Mouse (Mus musculus) adrenal gland, postnatal 4 days (tissue): ENCODE results near the gene Treml1. TPM values are rescaled to one million over a fixed set of nuclear protein-coding genes. Genes with fewer than 3 reads are reported as not detected.

ENCODE experiments used
- DNase-seq, 2 experiments: peaks; one replicate each; pipeline ENCODE4 v3.0.0; 2021 to 2022; ENCODE audit warnings: low spot score in 2 of 2, mixed read lengths in 2 of 2
- total RNA-seq, 2 experiments: library from RNA; stranded (reverse); gene quantifications; 2 replicates each; pipeline ENCODE4 v1.2.3; 2021

Gene Treml1
- total RNA-seq, 2 experiments from 2014 or later, result 0.62 to 1.7 TPM

DNA sequence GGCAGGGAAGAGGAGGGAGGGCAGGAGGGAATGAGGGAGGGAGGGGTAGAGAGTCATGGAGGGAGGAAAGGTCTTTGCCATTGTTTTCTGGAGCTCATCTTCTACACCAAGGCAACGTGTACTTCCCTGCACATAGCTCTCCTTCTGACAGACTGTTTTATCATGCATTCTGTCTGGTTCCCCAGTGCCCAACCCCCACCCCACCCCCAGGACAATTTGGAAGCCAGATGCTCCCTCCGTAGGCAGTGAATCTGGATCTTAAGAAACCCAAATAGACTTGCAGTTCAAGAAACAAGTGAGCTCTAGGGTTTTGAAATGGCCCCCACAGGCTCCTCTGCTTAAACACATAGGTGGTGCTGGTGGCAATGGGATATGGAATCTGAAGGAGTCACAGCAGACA lies 1.8 kb upstream of the Treml1 start:
- DNase-seq, result no peak

DNA sequence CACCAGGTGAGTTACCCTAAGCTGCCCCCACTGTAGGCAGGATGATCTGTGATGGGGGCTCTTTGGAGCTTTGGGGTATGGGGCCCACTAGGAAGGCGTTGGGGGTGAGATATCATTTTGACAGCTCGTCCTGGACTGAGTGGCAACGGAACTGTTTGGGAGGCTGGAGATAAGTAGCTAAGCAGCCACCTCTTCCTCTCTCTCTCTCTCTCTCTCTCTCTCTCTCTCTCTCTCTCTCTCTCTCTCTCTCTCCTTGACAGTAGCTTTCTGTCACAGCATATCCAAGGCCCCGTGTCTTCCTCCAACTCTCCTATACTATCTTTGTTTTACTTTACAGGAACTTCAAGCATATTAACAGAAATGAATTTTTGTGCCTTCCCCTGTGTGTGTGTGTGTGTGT lies 746 bp downstream of the Treml1 start:
- no peak for DNase-seq

DNA sequence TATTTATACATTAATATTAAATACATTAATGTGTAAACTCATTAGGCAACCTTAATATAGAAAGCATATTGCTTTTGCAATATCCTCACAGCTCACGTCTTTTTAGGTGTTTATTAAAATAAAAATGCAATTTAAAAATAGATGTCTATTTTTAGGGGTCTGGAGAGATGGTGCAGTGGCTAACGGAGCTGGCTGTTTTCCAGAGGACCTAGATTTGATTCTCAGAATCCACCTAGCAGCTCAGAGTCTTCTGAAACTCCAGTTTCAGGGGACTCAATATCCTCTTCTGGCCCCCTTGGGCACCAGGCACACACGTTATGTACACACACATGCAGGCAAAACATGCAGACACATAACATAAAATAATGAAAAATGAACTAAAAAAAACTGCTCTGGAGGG lies 2.6 kb downstream of the Treml1 start:
- DNase-seq, result no peak

DNA sequence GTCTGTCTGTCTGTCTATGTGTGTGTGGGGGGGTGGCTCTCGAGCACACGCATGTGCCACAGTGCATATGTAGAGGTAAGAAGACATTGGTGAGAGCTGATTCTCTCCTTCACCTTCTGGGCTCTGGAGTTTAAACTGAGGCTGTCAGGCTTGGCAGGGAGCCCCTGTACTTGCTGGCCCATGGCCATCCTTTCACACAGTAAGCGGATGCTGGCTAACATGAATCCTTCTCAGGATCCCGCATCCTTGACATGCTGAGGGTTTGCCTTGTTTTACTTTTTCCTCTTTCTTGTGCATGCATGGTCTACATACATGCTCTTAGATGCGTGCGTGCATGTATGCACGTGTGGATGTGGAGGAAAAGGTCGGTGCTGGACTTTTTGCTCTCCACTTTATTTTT lies 3.2 kb downstream of the Treml1 start:
- no peak for DNase-seq

DNA sequence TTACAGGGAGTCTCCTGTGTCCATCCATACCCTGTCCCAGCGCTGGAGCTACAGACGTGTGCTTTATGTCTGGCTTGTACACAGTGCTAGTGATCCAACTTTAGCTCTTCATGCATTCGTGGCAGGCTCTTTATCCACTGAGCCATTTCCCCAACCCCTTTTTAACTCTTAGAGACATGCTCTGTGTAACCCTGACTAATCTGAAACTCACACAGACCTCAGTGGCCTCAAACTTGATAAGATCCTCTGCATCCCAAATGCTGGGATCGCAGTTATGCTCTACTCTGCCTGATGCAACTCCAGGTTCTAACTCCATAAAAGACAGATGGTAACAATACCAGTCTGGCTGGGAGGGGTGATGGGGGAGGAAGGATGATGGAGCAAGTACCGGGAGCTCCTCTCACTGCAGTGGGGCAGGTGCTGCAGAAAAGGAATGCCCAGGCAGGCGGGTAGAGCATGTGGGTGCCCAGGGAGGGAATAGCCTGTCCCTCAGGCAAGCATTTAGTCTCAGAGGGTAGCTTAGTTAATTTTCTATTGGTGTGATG lies 3.8 kb downstream of the Treml1 start:
- DNase-seq, result no peak

DNA sequence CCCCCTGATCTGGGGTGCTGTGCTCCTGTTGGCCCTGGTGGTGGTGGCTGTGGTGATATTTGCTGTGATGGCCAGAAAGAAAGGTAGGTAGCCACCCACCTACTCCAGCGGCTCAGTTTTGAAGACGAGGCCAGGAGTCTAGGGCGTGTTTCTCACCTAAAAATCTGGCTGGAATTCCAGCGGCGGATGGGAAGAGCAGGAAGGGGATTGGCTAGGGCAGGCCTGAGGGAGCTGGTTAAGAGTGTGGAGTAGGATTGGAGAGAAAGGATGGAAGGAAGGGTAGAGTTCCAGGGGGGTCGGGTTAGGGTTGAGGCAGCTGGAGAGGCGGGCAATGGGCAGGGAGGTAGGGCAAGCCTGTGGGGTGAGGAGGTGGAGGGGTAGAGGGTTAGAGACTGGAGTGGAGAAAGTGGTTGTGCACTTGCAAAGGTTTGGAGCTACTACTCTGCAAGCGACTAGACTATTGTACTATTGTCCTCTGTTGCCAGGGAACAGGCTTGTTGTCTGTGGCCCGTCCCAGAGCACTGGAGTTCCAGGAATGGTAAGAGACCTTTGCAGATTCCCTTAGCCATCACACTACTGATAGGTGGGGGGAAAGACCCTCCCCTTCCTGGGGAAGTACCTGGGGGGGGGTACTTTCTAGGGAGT lies 5.9 kb downstream of the Treml1 start:
- DNase-seq, result no peak

DNA sequence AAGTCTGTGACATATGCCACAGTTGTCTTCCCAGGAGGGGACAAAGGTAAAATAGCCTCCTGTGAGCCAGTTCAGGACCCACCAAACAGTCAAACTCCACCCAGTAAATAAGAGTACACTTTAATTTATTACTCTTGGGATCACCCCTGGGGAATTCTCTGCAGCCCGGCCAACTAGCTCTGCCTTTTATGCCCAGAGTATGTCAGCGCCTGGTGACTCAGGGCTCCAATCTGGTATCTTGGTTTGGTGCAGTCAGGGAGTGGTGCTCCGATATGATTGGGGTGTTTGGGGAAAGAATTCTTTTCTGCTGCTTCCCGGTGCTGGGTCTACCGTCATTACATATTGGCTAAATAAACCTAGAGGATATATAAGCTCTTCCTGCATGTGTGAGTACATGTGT lies 7.1 kb downstream of the Treml1 start:
- DNase-seq, result no peak

DNA sequence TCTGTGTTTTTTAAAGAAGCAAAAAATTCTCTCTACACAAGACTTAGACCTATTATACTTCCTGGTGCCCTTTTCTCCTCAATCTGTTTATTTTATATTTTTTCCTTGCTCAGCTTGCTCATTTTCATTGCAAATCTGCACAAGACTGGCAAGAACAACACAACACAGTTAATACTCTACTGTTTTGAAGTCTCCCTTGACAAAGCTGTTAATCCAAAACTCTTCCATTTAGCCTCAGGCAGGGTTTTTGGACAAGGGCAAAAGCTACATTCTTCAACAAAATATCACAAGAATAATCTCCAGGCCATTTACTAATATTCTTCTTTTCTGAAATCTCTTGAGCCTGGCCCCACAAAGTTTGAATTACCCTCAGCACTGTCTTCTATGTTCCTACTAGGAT lies 11.9 kb downstream of the Treml1 start:
- DNase-seq, result no peak

DNA sequence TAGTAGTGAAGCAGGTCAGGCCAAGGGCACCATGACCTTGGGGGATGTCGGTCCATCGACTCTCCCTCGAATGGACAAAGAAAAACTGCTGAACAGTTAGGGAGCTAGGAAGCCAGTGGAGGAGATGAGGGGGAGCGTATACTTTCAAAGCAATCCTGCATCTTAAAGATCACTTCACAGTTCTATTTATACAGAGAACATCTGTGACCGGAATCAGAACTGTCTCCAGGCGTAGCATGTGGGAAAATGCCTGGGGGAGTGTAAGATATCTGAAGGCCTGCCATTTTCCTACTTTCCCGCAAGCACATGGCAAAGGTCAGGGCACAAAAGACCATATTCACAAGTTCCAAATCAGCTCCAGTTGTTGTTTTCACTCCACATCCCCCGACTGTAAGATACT lies 13.3 kb downstream of the Treml1 start:
- DNase-seq, result no peak

DNA sequence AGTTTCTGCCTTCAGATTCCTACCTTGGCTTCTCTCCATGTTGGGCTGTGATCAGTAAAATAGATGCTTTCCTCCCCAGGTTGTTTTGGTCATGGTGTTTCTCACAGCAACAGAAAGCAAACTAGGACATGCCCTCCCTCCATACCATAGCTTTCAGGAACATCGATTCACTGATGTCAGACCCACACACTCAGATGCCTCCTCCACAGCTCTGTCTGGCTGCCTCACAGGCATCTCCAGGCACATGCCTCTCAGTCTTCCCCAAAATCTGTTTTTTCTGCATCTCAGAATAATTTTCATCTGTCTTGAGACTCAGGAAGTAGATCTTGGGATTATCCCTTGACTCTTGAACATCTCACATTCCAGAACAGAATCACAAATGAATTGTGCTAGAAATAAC lies 16.4 kb downstream of the Treml1 start:
- DNase-seq, result no peak

DNA sequence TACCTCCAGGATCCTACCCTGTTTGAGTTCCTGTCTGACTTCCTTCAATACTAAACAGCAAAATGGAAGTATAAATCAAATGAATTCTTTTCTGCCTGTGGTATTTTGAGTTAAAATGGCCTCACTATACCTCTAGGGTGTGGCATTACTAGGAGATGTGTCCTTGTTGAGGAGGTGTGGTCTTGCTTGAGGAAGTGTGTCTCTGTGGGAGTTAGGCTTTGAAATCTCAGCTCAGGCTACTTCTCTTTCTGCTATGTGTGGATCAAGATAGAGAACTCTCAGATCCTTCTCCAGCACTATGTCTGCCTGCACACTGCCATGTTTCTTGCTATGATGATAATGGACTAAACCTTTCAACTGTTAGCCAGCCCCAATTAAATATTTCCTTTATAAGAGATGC lies 19.3 kb downstream of the Treml1 start:
- no peak for DNase-seq

DNA sequence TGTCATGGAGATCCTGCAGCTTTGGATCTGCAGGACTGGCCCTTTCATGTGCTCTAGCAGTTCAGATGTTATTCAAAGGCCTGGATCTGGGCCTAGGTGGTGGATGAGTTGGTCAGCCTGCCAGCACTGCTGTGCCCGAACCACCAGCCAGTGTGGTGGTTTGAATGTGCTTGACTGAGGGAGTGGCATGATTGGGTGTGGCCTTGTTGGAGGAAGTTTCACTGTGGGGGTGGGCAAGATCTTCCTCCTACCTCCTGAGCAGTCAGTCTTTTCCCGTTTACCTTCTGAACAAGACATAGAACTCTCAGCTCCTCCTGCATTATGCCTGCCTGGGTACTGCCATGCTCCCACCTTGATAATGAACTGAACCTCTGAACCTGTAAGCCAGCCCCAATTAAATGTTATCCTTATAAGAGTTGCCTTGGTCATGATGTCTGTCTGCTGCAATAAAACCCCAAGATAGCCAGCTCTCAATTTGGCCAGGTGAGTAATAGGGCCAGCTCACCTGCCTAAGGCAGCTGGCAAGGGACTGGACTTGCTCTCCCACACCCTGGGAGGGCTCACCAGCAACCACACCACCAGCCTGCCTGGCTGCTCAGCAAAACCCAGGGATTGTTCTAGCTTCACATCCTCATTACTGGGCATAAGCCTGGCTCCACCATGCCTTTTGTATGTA lies 26.2 kb downstream of the Treml1 start:
- no peak for DNase-seq

DNA sequence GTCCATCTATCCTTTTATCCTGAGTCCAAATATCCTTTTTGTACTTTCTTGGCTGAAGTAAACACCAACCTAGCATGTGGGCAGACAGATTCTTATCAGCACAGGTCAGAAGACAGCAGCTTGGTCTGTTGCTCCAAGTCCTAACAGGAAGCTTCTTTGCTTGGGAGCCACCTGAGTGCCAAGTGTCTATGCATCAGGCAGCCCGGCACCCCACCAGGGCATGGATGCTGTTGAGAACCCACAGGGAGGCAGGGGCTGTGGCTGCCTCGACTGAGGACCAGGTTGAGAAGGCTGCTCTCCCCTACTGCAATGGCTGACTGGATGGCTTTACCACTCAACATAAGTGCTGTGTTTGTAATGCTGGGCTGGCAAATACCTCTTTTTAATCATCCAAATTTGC lies 28.9 kb downstream of the Treml1 start:
- DNase-seq, result no peak

DNA sequence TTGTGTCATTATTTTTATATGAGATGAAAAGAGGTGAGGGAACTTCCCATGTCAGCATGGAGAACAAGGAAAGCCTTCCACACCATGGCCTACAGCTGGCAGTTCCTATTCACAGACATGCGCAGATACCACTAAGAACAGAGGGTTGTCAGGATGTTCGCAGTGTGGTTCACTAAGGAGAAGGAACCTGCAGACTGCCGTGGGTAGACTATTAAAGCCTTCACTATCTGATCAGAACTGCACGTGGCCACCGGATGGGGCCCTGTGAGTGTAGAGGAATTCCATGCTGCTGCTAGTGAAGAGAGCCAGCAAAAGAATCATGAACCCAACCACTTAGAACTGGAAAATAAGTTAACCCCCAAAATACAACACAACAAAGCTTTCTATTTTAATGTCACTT lies 29.7 kb downstream of the Treml1 start:
- DNase-seq, result no peak

DNA sequence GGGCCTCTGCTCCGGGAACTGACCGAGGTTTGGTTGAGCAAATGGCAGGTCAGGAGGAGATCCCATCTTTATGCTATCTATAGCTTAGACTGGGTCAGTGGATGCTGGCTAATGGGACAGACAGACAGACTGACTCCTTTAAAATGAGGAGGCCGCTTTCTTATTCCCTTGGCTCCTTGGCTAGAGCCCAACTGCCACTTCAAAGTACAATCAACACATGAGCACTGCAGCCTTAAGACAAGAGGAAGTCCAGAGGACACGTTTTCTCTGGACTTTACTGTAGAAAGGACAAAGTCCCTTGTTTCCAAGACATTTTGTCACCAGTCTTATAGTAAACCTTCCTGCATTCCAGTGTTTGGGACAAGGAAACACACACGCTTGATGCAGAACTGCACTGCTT lies 31.7 kb downstream of the Treml1 start:
- no peak for DNase-seq

DNA sequence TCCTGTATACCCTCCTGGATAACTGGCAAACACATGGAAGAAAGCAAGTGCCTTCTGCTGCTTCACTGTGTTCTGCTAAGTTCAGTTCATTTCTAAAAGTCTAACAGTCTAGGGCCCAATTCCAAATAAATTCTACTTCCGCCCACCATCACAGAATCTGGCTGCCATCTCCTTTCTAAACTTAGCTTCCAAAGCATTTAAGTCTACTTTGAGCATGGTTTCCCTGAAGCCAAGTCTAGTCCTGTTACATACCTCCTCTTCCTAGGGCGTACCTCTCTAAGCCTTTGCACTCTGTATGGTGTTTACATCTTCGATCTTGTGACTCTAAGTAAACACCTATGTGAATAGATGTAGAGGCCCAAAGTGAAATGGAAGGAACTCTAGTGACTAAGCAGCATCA lies 32.9 kb downstream of the Treml1 start:
- DNase-seq, result no peak

DNA sequence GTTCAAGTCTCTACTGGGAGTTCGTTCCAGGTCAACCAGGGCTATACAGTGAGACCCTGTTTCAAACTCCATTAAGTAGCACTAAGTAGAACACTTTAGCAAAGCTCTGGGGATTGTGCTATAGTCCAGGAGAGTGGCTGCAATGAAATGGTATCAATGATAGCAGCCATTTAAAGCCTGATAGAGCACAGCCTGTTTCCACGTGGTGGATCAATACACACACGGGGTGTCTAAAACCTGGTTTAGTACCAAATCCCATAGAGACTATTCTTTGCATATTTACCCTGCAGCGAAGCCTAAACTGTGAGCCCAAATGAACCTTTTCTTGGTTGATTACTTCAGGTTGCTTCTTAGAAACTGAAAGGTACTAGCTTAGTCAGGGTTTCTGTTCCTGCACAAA lies 42.0 kb downstream of the Treml1 start:
- DNase-seq, result no peak

DNA sequence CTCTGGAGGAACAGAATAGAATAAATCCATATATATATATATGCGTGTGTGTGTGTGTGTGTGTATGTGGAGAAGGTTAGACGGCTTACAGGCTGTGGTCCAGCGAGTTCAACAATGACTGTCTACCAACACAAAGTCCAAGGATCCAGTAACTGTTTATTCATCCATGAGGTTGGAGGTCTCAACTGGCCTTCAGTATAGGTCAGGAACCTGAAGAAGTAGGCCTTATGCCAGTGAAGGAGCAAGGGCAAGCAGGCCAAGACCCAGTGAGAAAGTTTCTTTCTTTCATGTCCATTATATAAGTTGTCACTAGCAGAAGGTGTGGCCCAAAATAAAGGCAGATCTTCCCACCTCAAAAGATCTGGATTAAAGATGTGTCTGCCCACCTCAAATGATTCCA lies 43.0 kb downstream of the Treml1 start:
- no peak for DNase-seq

DNA sequence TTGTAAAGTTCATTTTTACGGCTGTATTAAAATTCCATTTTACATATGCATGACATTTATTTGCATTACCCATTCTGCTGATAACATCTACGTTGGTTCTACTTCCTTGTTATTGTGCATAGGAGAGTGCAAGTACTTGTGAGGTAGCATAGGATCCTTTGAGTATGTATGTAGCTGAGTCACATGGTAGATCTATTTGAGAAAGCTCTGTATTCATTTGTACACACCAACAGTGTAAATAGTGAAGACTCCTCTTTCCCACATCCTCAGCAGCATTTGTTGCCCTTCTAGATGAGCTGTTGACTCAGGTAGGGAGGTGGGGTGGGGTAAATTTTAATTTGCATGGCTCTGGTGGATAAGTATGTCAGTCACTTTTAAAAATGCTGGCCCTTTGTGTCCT lies 44.1 kb downstream of the Treml1 start:
- DNase-seq, result no peak

DNA sequence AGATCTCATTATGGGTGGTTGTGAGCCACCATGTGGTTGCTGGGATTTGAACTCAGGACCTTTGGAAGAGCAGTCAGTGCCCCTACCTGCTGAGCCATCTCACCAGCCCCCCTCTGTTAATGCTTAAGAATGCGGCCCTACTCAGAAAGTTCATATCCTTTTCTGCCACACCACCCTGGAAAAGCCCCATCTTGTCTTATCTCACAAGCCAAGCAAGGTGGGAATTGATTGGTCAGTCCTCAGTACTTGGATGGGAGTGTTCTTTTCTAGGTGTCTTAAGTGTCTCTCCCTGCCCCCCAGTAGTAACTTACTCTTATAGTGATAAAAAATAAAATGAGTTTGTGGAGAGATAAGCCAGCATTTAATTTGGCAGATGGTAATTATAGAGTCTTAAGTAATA lies 45.0 kb downstream of the Treml1 start:
- DNase-seq, result no peak

DNA sequence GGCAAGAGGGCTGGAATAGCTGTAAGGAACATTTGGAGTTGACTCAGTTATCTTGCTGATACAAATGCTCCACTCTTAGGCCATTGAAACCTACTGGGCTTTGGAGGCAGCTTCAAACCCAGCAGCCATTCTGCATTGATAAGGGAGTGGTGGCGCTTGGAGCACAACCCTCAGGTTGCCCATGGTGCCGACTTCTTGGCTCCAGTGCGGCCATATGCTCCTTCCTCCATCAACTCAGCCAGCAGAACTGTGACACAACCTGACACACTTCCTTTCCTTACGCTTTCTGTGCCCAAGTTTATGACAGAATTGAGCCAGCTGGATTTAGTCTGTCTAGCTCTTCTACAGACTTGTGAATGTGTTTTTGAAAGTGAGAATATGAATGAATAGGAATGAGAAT lies 47.4 kb downstream of the Treml1 start:
- no peak for DNase-seq

DNA sequence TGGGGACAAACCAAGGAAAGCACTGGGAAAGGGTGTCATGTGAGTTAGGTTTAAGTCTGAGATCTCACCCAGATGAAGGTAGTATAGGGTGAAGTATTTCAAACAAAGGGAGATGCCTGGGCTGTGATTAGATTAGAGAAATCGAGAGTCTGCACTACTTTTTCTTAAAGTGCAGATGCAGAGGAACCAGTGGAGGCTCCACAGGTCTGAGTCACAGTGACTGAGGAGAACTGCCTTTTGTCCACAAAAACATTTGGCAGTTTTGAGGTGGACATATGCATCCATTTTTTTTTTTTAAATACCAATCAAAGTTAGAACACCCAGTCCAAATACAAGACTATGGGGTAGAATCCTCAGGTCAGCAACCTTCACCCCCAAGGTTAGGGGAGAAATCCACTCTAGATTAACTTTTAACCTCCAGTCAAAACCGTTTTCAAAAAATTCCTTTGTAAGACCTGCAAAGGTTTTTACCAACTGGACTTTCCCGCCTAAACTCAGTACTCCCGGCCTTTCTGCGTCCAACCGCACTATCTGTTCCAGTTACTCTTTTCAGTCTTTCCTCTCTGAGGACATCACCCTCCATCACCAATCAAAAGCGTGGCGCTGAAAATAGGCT lies 48.3 kb downstream of the Treml1 start:
- no peak for DNase-seq
